Mouse (Mus musculus) brain, embryonic 14.5 days (tissue): ENCODE results near the gene Orc2.

Experiments
- CTCF ChIP-seq: fragments of 200-500 bp; IDR thresholded peaks from 2 replicates; pipeline ENCODE4 v1.5.1; 2012; ENCODE audit warnings: inconsistent platforms, mild to moderate bottlenecking, moderate library complexity, borderline replicate concordance; ENCODE audit not compliant: insufficient read depth, insufficient read length; ENCODE audit errors: extremely low read depth
- POLR2A ChIP-seq: fragments of 200-500 bp; IDR thresholded peaks from 2 replicates; pipeline ENCODE4 v1.6.1; 2012; ENCODE audit warnings: mild to moderate bottlenecking, inconsistent platforms, borderline replicate concordance; ENCODE audit not compliant: poor library complexity, insufficient read depth, insufficient read length, severe bottlenecking; ENCODE audit errors: extremely low read depth

DNA sequence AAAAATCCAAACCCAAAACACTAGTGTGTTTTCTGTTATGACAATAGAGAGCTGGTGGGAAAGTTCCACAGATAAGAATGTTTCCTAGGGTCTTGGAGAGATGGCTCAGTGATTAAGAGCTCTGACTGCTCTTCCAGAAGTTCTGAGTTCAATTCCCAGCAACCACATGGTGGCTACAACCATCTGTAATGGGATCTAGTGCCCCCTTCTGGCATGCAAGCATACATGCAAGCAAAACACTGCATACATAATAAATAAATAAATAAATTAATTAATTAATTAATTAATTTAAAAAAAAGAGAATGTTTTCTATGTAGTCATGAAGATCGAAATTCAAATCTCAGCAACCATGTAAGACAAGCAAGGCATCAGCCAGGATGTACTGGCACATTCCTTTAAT lies 6.2 kb downstream of the Orc2 start:
- TF ChIP-seq CTCF (no peak), POLR2A (no peak)
